Mouse (Mus musculus) gastrocnemius, adult 2 months (tissue): Measurements from ENCODE around the gene Lin7b. TPM values are rescaled to one million over a fixed set of nuclear protein-coding genes. Genes with fewer than 3 reads are reported as not detected.

ENCODE experiments used
- DNase-seq: peaks from one replicate; pipeline ENCODE4 v3.0.0; 2022
- H3K27ac ChIP-seq: fragments of 200-600 bp; 2 replicates; pipeline ENCODE4 v1.8.1; 2022; ENCODE audit warnings: mild to moderate bottlenecking
- H3K4me3 ChIP-seq: fragments of 200-600 bp; 2 replicates; pipeline ENCODE4 v1.8.1; 2022; ENCODE audit warnings: mild to moderate bottlenecking, moderate library complexity
- CTCF ChIP-seq: fragments of 200-600 bp; IDR thresholded peaks from 2 replicates; pipeline ENCODE4 v1.8.1; 2022; ENCODE audit warnings: antibody characterized with exemption, mild to moderate bottlenecking, moderate library complexity
- intact Hi-C: fragments of 180-260 bp; cut with DNase I; formaldehyde crosslinking; loops from one replicate; pipeline ENCODE4 v1.15.1; 2025
- long read RNA-seq, 2 experiments: library from polyadenylated mRNA; stranded (forward); transcript quantifications; one replicate each; pipeline ENCODE4 v2.0.0; 2021
- total RNA-seq, 2 experiments: library from RNA; stranded (reverse); gene quantifications; 2 replicates each; pipeline ENCODE4 v1.2.3; 2021

Gene Lin7b
- not detected for total RNA-seq
- long read RNA-seq, experiment 1 = 0 reads
- long read RNA-seq, experiment 2 = 0 reads

DNA sequence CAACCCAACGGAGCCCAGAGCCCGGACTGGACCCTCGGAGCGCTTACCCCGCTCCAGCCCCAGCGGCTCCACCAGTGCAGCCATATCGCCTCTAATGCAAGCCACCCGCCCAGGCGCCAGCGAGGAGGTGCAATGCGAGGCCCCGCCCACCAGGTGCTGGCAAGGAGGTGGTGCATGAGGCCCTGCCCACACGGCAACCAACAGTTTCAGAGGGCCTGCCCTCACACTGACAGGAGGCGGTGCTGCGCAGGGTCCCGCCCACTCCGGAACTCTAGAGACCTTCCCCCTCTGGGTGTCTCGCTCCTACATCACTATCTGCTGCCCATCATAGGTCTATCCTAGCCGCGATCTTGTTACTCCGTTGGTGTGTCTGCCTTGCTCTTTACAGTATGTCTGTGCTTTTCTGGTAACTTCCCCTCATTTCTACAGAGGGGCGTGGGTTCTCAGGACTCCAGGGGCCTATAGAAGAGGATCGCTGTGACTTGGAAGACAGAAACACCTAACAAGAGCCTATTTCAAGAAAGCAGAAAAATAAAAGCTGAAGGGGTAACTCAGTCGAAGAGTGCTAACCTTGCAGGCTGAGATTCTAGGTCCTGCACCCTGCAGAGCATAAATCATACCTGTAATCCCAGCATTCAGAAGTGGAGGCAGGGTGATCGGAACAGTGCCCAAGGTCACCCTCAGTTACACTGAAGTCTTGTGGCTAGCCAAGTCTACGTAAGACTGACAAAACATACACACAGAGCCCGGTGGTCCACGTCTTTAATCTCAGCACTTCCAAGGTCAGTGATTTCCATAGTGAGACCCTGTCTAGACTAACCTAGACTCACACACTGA lies at the start of gene Lin7b:
Gene Lin7b, minus strand, starts transcription at position 109 of the 837 bp plus-strand sequence.
- intact Hi-C loops = no loop called here
- DNase-seq = peak; percentile 91
- Histone ChIP-seq H3K4me3 (peak within 1 kb of the TSS; percentile 78), H3K27ac (no peak within 1 kb of the TSS)
- peak; percentile 31 for TF ChIP-seq CTCF

DNA sequence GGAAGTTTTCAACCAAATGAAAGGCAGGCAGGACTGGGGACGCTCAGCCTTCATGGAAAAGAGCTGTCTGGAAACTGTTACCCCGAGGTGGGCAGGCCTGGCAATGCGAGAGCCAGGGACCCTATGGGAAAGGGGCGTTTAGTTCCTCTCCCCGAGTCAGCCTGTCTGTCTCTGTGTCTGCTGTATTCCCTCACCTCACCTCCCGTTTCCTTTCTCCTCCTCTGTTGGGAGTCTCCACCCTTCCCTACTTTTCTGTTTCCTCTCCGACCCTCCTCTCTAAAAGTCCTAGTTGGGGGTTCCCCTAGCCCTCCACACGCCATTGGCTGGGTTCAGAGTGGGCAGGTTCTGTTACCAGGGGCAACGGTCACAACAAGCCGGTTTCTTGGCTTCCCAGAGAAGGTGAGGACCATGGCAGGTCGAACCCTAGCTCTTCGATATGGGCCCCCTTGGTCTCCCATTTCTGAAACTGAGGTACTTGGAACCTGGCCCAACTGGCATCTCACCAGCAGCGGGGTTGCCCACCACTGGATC lies 47.6 kb upstream of the Lin7b start:
- peak; percentile 5 for DNase-seq
- no peak for TF ChIP-seq CTCF
- intact Hi-C loops = loop anchor here (2.0 kb wide), 1 partner anchor 13 kb away; no protein-coding TSS in a partner anchor

DNA sequence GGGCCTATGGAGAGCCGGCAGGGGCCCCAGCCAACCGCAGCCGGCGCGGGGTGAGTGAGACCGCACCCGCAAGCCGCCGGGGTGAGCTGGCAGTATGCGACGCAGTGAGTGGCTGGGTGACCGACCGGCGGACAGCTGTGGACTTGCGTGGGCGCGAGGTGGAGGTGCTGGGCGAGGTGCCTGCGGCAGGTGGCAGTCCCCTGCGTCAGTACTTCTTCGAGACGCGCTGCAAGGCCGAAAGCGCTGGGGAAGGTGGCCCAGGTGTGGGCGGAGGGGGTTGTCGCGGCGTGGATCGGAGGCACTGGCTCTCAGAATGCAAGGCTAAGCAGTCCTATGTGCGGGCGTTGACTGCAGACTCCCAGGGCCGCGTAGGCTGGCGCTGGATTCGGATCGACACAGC lies 45.3 kb upstream of the Lin7b start:
- no peak overlapping the region for H3K4me3 ChIP-seq
- intact Hi-C loops = loop anchor here (2.0 kb wide), 1 partner anchor 15 kb away; no protein-coding TSS in a partner anchor
- no peak for DNase-seq
- no peak for TF ChIP-seq CTCF
- H3K27ac ChIP-seq = no peak overlapping the region

More for the DNA sequence above, 47.6 kb upstream of the Lin7b start:
- H3K4me3 ChIP-seq = no peak overlapping the region
- H3K27ac ChIP-seq = no peak overlapping the region

DNA sequence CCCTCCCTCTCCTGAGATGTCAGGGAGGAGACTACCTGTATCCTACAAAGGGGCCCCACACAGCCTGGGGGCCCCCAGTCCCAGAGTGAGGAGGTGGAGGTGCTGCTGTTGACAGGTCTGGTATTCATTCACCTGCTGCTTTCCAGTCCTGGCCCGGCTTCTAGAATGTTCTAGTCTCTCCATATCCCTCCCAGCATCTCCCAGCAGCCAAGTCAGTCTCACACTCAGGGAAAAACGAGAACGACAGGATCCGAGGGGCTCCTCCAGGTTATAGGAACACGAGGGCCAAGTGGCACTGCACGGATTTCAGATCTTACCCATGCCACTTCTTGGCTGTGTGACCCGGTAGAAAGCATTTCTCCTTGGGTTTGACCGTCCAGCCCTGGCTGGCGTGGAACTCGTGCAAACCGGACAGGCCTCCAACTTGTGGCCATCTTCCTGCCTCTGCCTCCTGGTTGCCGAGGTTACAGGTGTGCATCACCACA lies 44.4 kb upstream of the Lin7b start:
- no peak for DNase-seq
- Histone ChIP-seq H3K27ac (no peak overlapping the region), H3K4me3 (no peak overlapping the region)
- TF ChIP-seq CTCF = no peak
- intact Hi-C loops = no loop called here

DNA sequence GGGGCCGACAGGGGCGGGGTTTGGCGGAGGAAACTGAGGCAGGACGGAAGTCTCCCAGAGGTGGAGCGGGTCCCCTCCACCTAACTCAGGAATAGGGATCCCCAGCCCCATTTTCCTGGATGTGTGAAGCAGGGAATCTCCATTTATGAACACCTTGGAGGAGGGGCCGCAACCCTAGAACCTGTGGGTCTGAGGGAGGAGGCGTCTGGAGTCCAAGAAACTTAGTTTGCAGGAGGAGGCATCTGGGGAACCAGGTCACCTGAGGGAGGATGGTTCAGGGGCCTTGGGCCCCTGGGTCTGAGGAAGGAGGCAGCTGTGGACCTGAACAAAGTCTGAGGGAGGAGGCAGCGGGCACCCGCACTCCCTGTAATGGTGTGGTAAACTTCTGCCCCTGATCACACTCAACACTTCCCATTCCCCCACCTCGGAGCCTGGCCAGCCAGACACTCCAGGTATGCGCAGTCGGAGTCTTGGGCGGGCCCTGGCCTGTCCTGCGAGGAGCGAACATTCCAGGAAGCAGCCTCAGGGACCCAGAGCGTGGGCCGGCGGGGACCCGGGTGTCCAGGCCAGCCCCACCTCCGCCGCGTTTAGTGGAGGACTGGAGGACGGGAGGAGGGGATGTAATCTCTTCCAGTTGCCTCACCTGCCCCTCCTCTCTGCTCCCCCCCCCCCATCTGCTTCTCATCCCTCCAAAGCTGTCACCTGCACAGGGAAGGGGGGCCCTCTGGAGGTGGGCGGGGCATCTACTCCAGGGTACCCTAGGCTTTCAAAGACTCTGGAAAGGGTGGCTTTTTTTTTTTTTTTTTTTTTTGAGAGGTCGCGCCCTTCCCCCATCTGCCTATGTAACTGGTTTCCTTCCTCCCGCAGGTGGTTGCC lies 43.7 kb upstream of the Lin7b start:
- TF ChIP-seq CTCF = no peak
- intact Hi-C loops = no loop called here
- no peak for DNase-seq
- H3K27ac ChIP-seq = peak overlapping the region; percentile 98
- H3K4me3 ChIP-seq = peak overlapping the region; percentile 74

DNA sequence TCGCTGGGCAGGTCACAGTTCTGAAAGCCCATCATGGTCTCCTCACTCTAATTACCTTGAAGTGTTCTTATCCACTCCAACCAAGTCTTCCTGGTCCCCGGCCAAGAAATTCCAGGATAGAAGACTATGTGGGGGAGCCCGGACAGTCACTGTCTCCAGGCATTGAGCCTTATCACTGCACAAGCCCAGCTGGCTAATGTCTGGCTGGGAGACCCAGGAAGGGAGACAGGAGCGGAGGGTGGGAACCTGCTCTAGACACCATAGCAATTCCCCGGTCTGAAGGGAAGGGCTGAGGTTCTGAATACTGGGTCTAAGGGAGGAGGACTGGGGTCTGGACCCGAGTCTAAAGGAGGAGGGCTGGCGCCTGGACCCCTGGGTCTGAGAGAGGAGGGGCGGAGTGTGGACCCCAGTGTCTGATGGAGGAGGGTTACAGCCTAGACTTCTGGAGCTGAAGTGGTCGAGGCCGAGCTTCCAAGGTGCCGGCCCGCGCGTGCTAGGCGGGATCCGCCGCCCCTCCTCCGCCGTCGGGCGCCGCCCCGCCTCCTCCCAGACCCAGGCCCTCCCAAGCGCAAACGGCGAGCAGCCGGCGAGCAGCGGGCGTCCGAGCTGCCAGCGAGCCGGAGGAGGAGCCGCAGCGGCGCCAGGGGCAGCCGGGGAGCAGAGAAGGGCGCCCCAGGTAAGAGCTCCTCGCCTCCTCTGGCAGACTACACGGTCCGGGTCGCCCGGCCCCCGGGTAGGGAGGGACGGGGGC lies 42.9 kb upstream of the Lin7b start, which contains the start of gene Ntf5:
Gene Ntf5, plus strand, starts transcription at position 583 of the 751 bp plus-strand sequence.
- peak; percentile 74 for DNase-seq
- intact Hi-C loops = no loop called here

DNA sequence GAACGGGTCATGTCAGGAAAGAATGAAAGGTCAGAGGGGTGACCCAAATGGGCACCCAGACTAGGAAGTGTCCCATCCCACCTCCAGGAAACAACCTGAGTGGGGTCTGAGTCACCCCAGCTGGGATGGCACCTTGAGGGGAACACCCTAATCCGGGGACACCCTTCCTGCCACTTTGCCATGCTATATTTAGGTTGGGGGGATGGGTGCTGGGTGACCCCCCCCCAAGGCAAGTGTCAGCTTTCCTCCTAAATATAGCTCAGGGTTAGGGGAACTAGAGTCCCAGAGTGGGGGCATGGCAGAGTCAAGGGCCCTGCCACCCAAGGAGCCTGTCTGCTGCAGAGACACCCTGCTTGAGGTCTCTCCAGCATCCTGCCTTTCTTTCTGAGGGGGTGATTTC lies 42.0 kb upstream of the Lin7b start:
- intact Hi-C loops = no loop called here
- TF ChIP-seq CTCF = no peak
- Histone ChIP-seq H3K27ac (peak overlapping the region; percentile 98), H3K4me3 (peak overlapping the region; percentile 74)
- peak; percentile 83 for DNase-seq

More for the DNA sequence above, 42.9 kb upstream of the Lin7b start, which contains the start of gene Ntf5:
- H3K27ac ChIP-seq = peak within 1 kb of the TSS; percentile 98
- H3K4me3 ChIP-seq = peak within 1 kb of the TSS; percentile 74
- no peak for TF ChIP-seq CTCF

DNA sequence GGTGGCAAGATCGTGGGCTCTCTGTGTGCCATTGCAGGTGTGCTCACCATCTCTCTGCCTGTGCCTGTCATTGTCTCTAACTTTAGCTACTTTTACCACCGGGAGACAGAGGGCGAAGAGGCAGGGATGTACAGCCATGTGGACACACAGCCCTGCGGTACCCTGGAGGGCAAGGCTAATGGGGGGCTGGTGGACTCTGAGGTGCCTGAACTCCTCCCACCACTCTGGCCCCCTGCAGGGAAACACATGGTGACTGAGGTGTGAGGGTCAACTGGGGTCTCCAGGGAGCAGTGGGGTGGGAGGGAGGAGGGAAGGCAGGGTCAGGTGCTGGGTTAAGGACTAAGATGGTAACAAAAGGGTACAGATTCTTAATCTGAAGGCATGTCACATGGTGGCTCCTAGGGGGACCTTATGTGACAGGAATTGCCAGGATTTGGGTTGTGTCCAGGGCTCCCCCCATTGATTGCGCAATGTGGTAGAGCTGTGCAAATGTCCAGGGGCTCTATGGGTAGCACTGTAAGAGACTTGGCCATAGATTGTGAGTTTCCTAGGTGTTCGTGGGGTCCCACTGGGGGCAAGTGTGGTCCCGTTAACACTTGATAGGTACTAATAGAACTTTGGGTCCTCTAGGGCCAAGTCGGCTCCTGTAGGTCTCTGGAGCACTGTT lies 39.2 kb upstream of the Lin7b start:
- TF ChIP-seq CTCF = no peak
- intact Hi-C loops = no loop called here

DNA sequence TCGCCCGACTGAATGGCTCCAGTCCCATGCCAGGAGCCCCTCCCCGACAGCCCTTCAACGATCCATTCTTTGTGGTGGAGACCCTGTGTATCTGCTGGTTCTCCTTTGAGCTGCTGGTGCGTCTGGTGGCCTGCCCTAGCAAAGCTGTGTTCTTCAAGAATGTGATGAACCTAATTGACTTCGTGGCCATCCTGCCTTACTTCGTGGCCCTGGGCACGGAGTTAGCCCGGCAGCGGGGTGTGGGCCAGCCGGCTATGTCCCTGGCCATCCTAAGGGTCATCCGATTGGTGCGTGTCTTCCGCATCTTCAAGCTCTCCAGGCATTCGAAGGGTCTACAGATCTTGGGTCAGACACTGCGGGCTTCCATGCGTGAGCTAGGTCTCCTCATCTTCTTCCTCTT lies 38.6 kb upstream of the Lin7b start:
- no peak for DNase-seq
- Histone ChIP-seq H3K4me3 (peak overlapping the region; percentile 81), H3K27ac (peak overlapping the region; percentile 98)
- TF ChIP-seq CTCF = no peak
- intact Hi-C loops = no loop called here

More for the DNA sequence above, 39.2 kb upstream of the Lin7b start:
- peak overlapping the region; percentile 98 for H3K27ac ChIP-seq
- DNase-seq = no peak
- peak overlapping the region; percentile 81 for H3K4me3 ChIP-seq

DNA sequence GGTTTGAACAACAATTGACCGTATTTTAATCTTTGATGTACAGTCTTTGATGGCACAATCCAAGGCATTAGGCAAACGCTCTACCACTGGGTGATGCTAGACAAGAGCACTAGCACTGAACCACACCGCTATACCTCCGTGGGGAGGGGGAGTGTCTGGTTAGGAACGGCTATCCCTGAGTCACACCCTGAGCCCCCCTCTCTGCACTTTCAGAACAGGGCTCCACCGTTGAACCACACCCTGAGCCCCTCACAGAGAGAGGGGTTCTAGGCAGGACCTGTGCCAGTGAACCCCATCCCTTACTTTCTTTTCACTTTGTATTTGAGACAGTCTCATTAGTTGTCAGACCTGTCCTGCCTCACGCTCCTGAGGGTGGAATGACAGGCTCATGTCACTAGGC lies 38.0 kb upstream of the Lin7b start:
- H3K27ac ChIP-seq = peak overlapping the region; percentile 98
- DNase-seq = no peak
- no peak for TF ChIP-seq CTCF
- peak overlapping the region; percentile 81 for H3K4me3 ChIP-seq
- intact Hi-C loops = no loop called here

DNA sequence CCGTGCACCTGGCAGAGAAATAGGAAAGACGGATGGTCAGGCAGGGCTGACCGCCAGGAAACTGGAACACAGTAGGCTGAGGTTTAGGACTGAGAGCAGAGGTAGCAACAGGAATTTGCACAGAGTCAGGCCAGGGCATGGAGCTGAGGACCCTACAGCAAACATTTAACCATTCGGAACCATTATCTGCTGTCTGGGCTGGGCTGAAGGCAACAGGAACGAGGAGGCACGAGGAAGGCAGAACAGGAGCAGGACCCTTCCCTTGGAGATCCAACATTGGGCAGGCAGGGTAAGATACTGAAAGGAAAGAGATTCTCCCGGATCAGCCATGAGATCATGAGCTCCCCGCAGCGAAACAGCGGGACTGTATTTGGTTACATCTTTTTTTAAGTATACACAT lies 37.5 kb upstream of the Lin7b start:
- no peak for TF ChIP-seq CTCF
- Histone ChIP-seq H3K4me3 (peak overlapping the region; percentile 81), H3K27ac (peak overlapping the region; percentile 98)
- intact Hi-C loops = no loop called here
- DNase-seq = no peak
